Mouse (Mus musculus) embryonic facial prominence, embryonic 10.5 days (tissue): ENCODE data around the gene Gm13178. TPM values are rescaled to one million over a fixed set of nuclear protein-coding genes. Genes with fewer than 3 reads are reported as not detected.

Experiments used
- DNase-seq: peaks from one replicate; pipeline ENCODE4 v3.0.0-alpha.2; 2017; ENCODE audit warnings: low spot score
- H3K27ac ChIP-seq: fragments of 300-500 bp; sonication (generic); replicated peaks from 2 replicates; pipeline ENCODE4 v1.5.1; 2016; ENCODE audit warnings: mild to moderate bottlenecking
- H3K27me3 ChIP-seq: fragments of 300-500 bp; sonication (generic); replicated peaks from 2 replicates; pipeline ENCODE4 v1.6.1; 2016; ENCODE audit warnings: low read depth, mild to moderate bottlenecking; ENCODE audit not compliant: poor library complexity, severe bottlenecking
- H3K36me3 ChIP-seq: fragments of 300-500 bp; sonication (generic); replicated peaks from 2 replicates; pipeline ENCODE4 v1.6.1; 2016; ENCODE audit warnings: mild to moderate bottlenecking, moderate library complexity
- H3K4me1 ChIP-seq: fragments of 300-500 bp; sonication (generic); 2 replicates; pipeline ENCODE4 v1.6.1; 2016
- H3K4me3 ChIP-seq: fragments of 300-500 bp; sonication (generic); 2 replicates; pipeline ENCODE4 v1.5.1; 2016; ENCODE audit warnings: mild to moderate bottlenecking, moderate library complexity
- H3K9me3 ChIP-seq: fragments of 300-500 bp; sonication (generic); 2 replicates; pipeline ENCODE4 v1.6.1; 2016; ENCODE audit warnings: mild to moderate bottlenecking
- WGBS: fragments of 180-500 bp; shearing (Covaris S2); methylation state at CpG from one replicate; pipeline ENCODE4 v1.1.7; 2016; 5-methylcytosine and 5-hydroxymethylcytosine counted together
- polyA plus RNA-seq: library from polyadenylated mRNA; unstranded; fragments of >200 nt; fragmentation: Nextera tagmentation; extraction: Ambion mirVana; gene quantifications from 2 replicates; pipeline ENCODE4 v1.2.1, GENCODE M21; 2016

Gene Gm13178
- not detected in 2 replicates for polyA plus RNA-seq

DNA sequence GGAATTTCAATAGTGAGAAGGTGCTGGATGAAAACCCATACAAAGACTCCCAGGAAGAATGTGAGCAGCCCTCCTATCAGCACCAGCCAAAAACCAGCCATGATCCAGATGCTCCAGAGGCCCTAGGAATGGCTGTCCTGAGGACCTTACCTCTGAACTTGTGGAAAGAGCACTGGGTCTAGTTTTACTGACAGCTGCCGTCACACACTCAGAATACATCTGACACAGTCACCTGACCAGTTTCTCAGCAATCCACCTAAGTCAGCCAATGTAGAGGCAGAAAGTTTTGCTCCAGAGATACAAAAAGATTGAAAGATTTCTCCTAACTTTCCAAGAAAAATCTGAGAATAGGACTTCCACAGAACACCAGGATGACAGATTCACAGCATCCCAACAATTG, at the start of gene Gm13178:
Gene Gm13178 (minus strand): TSS at position 101 of the 400 bp plus-strand sequence.
- Histone ChIP-seq H3K36me3 (no peaks in the 10 kb centered on the region), H3K4me3 (no peak within 1 kb of the TSS), H3K4me1 (no peaks in the 10 kb centered on the region), H3K27ac (no peak within 1 kb of the TSS), H3K27me3 (no peaks in the 10 kb centered on the region), H3K9me3 (peaks cover 20% of the 10 kb centered on the region; the same call in 1 of the 2 replicates)
- no peak for DNase-seq
- WGBS: 88% methylated on average over 1 of the region's 1 CpGs

DNA sequence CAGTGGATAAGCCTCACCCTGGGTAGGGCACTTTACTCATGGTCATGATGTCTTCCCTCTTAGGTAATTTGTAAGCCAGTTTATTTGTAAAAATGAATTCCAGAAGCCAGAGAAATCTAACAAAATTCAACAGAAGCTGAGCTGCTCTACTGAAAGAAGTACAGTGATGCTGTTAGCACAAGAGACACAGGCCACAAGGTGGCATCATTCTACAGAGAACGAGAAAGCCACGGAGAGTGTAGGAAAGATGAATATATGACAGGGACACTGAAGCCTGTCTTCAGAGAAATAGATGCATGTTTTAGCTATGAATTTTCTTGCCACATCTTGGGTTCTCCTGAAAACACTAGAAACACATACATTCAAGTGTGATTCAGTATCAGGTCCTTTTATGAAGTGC, 44.5 kb upstream of the Gm13178 start:
- DNase-seq: peak; percentile 15
- no peaks in the 10 kb centered on the region for H3K27me3 ChIP-seq
- H3K27ac ChIP-seq: no peak overlapping the region
- no peak overlapping the region for H3K4me3 ChIP-seq
- 41% methylated on average over 2 of the region's 2 CpGs for WGBS
- H3K36me3 ChIP-seq: no peaks in the 10 kb centered on the region
- no peaks in the 10 kb centered on the region for H3K4me1 ChIP-seq
- no peaks in the 10 kb centered on the region for H3K9me3 ChIP-seq

- 60% methylated on average over 1 of the region's 1 CpGs for WGBS
- Histone ChIP-seq H3K27me3 (no peaks in the 10 kb centered on the region), H3K27ac (no peak overlapping the region), H3K4me3 (no peak overlapping the region), H3K36me3 (no peaks in the 10 kb centered on the region), H3K9me3 (0 out of 2 replicates have a peak, but pooled peaks cover 1% of the 10 kb centered on the region), H3K4me1 (no peaks in the 10 kb centered on the region)
- no peak for DNase-seq
Measured at GRCm38 (mm10) chr4:144749139-144749538, 27.9 kb upstream of the Gm13178 start.

GRCm38 (mm10) chr4:144719691-144720090, 1.5 kb downstream of the Gm13178 start:
- H3K27me3 ChIP-seq: no peaks in the 10 kb centered on the region
- no peak for DNase-seq
- WGBS: 90% methylated on average over 1 of the region's 1 CpGs
- H3K4me3 ChIP-seq: no peak overlapping the region
- peaks cover 24% of the 10 kb centered on the region; the same call in 1 of the 2 replicates for H3K9me3 ChIP-seq
- H3K4me1 ChIP-seq: no peaks in the 10 kb centered on the region
- H3K27ac ChIP-seq: no peak overlapping the region
- no peaks in the 10 kb centered on the region for H3K36me3 ChIP-seq

DNA sequence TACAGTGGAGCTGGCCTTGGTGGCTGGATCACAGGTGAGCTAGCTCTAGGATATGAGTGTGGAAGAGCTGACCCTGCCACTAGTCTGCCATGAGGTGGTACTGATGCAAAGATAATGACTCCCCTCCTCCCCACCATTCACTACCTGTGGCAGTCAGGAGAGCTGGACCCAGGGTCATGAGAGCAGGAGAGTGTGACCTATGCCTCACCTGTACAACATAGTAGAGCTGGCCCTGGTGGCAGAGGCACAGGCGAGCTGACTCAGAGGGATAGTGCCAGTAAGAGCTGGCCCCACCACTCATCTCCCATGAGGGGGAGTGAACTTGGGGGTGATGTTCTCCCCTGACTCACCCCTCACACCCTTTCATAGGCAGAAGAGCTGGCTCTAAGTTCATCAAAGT, 2.9 kb downstream of the Gm13178 start:
- H3K36me3 ChIP-seq: no peaks in the 10 kb centered on the region
- H3K4me1 ChIP-seq: no peaks in the 10 kb centered on the region
- H3K4me3 ChIP-seq: no peak overlapping the region
- H3K9me3 ChIP-seq: peaks cover 24% of the 10 kb centered on the region; the same call in 1 of the 2 replicates
- H3K27ac ChIP-seq: no peak overlapping the region
- no peaks in the 10 kb centered on the region for H3K27me3 ChIP-seq
- WGBS: 88% methylated on average over 1 of the region's 1 CpGs
- DNase-seq: no peak

DNA sequence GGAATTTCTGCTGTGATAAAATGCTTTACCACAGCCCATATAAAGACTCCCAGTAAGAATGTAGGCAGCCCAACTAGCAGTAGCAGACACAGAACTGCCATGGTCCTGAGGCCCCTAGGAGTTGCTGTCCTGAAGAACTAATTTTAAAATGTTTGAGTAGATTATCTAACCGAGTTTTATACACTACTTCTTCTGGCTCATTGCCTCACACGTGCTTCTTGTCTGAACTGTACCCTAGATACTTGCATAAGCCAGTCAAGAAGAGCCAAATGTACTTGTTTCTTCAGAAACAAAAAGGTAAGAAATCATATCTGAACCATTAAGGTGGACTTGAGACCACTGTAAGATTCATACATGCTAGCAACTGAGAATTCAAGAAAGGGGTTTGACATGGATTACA, 34.9 kb downstream of the Gm13178 start, which contains the start of gene Gm436:
Gene Gm436 (minus strand): TSS at position 101 of the 400 bp plus-strand sequence.
- no peaks in the 10 kb centered on the region for H3K36me3 ChIP-seq
- no peak within 1 kb of the TSS for H3K4me3 ChIP-seq
- WGBS: 70% methylated on average over 2 of the region's 2 CpGs
- H3K4me1 ChIP-seq: no peaks in the 10 kb centered on the region
- H3K27ac ChIP-seq: no peak within 1 kb of the TSS
- H3K9me3 ChIP-seq: peaks cover 10% of the 10 kb centered on the region; the same call in 1 of the 2 replicates
- no peak for DNase-seq
- H3K27me3 ChIP-seq: no peaks in the 10 kb centered on the region

Other genes starting within 250 kb of the Gm13178 start
- not detected in 2 replicates for gene 9430007A20Rik, start 201.6 kb downstream of the Gm13178 start, polyA plus RNA-seq
- not detected in 2 replicates for gene Gm13124, start 156.3 kb downstream of the Gm13178 start, polyA plus RNA-seq
- not detected in 2 replicates for gene Aadacl4, start 107.7 kb downstream of the Gm13178 start, polyA plus RNA-seq
- gene Gm436, start 35.0 kb downstream of the Gm13178 start, polyA plus RNA-seq: not detected in 2 replicates
- gene Gm438, start 65.2 kb upstream of the Gm13178 start, polyA plus RNA-seq: not detected in 2 replicates
- gene Dhrs3, start 171.4 kb upstream of the Gm13178 start, polyA plus RNA-seq: 22.0 and 30.2 TPM in 2 replicates